Mouse (Mus musculus) stomach, postnatal 0 days (tissue): Measurements from ENCODE around the gene Akr1b7.
"Not testable (repeated sequence)": the region's sequence is repeated elsewhere in the genome, so short reads cannot be mapped to it uniquely, and the experiment has no call there.

Experiments used
- CTCF ChIP-seq: IDR thresholded peaks from 2 replicates; pipeline ENCODE4 v1.5.1; 2016; ENCODE audit warnings: antibody characterized with exemption, low read depth, mild to moderate bottlenecking, moderate library complexity
- EP300 ChIP-seq: optimal IDR thresholded peaks from 2 replicates; pipeline ENCODE3; 2016; ENCODE audit warnings: antibody characterized with exemption

GRCm38 (mm10) chr6:34413386-34413785 lies 1.3 kb downstream of the Akr1b7 start:
- not testable (repeated sequence) for TF ChIP-seq CTCF, EP300
